Mouse (Mus musculus) embryonic facial prominence, embryonic 11.5 days (tissue): Measurements from ENCODE around the gene Npepps. TPM values are rescaled to one million over a fixed set of nuclear protein-coding genes. Genes with fewer than 3 reads are reported as not detected.
A peak's percentile ranks its signal among the peaks of the same experiment; 100 is the strongest.
"Not testable (repeated sequence)": the region's sequence is repeated elsewhere in the genome, so short reads cannot be mapped to it uniquely, and the experiment has no call there.

Experiments used
- ATAC-seq: fragments of 200-750 bp; cut with Nextera tagmentation; replicated peaks from 2 replicates; pipeline ENCODE4 v1.8.0; 2017; ENCODE audit warnings: low read depth; ENCODE audit not compliant: insufficient number of reproducible peaks, low FRiP score, low TSS enrichment
- DNase-seq: peaks from one replicate; pipeline ENCODE4 v3.0.0-alpha.2; 2015; ENCODE audit warnings: low spot score
- H3K27ac ChIP-seq: fragments of 300-500 bp; sonication (generic); replicated peaks from 2 replicates; pipeline ENCODE4 v1.5.1; 2014; ENCODE audit warnings: mild to moderate bottlenecking, low read depth, low read length, control low read depth
- H3K27me3 ChIP-seq: fragments of 300-500 bp; sonication (generic); 2 replicates; pipeline ENCODE4 v1.6.1; 2014; ENCODE audit warnings: mild to moderate bottlenecking, low read length, moderate library complexity, mixed read lengths; ENCODE audit not compliant: control insufficient read depth, insufficient read depth
- H3K36me3 ChIP-seq: fragments of 300-500 bp; sonication (generic); replicated peaks from 2 replicates; pipeline ENCODE4 v1.6.1; 2014; ENCODE audit warnings: low read depth, mild to moderate bottlenecking, low read length, moderate library complexity, mixed read lengths; ENCODE audit not compliant: control insufficient read depth, insufficient read depth
- H3K4me1 ChIP-seq: fragments of 300-500 bp; sonication (generic); 2 replicates; pipeline ENCODE4 v1.6.1; 2014; ENCODE audit warnings: low read length, mixed read lengths; ENCODE audit not compliant: control insufficient read depth, insufficient read depth
- H3K4me2 ChIP-seq: fragments of 300-500 bp; sonication (generic); 2 replicates; pipeline ENCODE4 v1.6.1; 2014; ENCODE audit warnings: low read depth, mild to moderate bottlenecking, control low read depth, low read length, moderate library complexity
- H3K4me3 ChIP-seq: fragments of 300-500 bp; sonication (generic); 2 replicates; pipeline ENCODE4 v1.5.1; 2014; ENCODE audit warnings: low read depth, low read length, control low read depth
- H3K9ac ChIP-seq: fragments of 300-500 bp; sonication (generic); replicated peaks from 2 replicates; pipeline ENCODE4 v1.6.1; 2014; ENCODE audit warnings: mild to moderate bottlenecking, control low read depth, low read length
- H3K9me3 ChIP-seq: fragments of 300-500 bp; sonication (generic); replicated peaks from 2 replicates; pipeline ENCODE4 v1.6.1; 2016; ENCODE audit warnings: mild to moderate bottlenecking, low read length, inconsistent platforms, mixed read lengths; ENCODE audit not compliant: control insufficient read depth
- WGBS: fragments of 180-500 bp; shearing (Covaris S2); extraction: QIAGEN DNeasy Blood & Tissue Kit; methylation state at CpG from one replicate; pipeline ENCODE4 v1.1.7; 2014; 5-methylcytosine and 5-hydroxymethylcytosine counted together
- polyA plus RNA-seq: library from polyadenylated mRNA; unstranded; fragments of >200 nt; fragmentation: Nextera tagmentation; extraction: Ambion mirVana; gene quantifications from 2 replicates; pipeline ENCODE4 v1.2.1, GENCODE M21; 2014

Npepps gene
- 70.3 and 75.1 TPM in 2 replicates for polyA plus RNA-seq

DNA sequence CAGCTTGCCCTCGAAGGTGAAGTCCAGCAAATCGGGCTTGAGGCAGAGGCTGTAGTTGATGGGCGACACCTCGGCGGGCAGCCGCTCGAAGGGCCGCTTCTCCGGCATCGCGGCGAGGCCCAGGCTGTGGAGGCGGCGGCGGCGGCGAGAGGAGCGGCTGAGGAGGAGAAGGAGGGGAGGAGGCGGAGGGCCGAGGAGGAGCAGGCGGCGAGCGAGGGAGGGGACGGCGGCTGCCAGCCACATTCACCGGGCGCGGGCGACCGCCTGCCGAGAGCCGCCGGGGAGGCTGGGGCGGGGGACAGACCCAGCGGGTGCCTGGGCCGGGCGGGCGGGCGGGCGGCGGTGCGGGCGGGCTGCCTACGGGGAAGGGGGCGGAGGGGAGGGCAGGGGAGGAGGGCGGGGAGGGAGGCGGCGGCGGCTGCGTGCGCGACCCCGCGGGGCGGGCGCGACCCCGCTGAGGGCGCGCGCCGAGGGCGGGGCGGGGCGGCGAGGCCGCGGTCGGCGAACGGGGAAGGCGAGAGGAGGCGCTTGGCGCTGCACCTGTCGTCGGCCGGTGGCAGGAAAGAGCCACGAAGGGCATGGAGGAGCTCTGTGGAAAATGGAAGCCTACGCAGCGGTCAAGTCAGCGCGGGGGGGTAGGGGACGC lies at the start of gene Npepps:
TSS of gene Npepps (minus strand) at position 423 of the 646 bp plus-strand sequence.
- peak within 1 kb of the TSS; percentile 98 for H3K9ac ChIP-seq
- no peaks in the 10 kb centered on the region for H3K36me3 ChIP-seq
- H3K9me3 ChIP-seq: no peaks in the 10 kb centered on the region
- WGBS: under 1% methylated on average over 36 of the region's 83 CpGs
- no peaks in the 10 kb centered on the region for H3K4me1 ChIP-seq
- peak within 1 kb of the TSS; percentile 100 for H3K4me3 ChIP-seq
- ATAC-seq (peak; percentile 79), DNase-seq (peak; percentile 77)
- peak within 1 kb of the TSS; percentile 69 for H3K4me2 ChIP-seq
- H3K27ac ChIP-seq: peak within 1 kb of the TSS; percentile 90
- H3K27me3 ChIP-seq: no peaks in the 10 kb centered on the region

GRCm38 (mm10) chr11:97328148-97328547 lies 47.7 kb upstream of the Npepps start:
- DNase-seq (peak; percentile 86), ATAC-seq (no peak; the same call in 1 of the 2 replicates)
- Histone ChIP-seq H3K4me3 (no peak overlapping the region), H3K27me3 (no peaks in the 10 kb centered on the region), H3K36me3 (no peaks in the 10 kb centered on the region; the same call in 1 of the 2 replicates), H3K27ac (no peak overlapping the region), H3K4me1 (no peaks in the 10 kb centered on the region), H3K9ac (no peak overlapping the region), H3K4me2 (no peak overlapping the region), H3K9me3 (no peaks in the 10 kb centered on the region)
- 32% methylated on average over 9 of the region's 9 CpGs for WGBS

DNA sequence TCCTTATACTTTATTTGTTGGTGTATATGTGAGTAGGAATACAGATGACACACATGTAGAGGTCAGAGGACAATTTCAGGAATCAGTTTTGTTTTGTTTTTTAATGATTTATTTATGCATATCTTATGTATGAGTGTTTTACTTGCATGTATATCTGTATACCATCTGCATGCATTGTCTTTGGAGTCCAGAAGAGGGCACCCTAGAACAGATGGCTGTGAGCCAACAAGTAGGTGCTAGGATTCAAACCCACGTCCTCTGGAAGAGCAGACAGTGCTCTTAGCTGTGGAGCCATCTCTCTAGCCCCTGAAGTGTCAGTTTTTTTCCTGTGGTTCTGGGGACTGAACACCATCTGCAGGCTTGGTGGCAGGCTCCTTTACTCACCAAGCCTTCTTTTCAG lies 44.8 kb upstream of the Npepps start:
- Histone ChIP-seq H3K4me1 (no peaks in the 10 kb centered on the region), H3K27me3 (no peaks in the 10 kb centered on the region), H3K9ac (no peak overlapping the region), H3K27ac (no peak overlapping the region), H3K4me3 (no peak overlapping the region), H3K9me3 (no peaks in the 10 kb centered on the region), H3K36me3 (no peaks in the 10 kb centered on the region; the same call in 1 of the 2 replicates), H3K4me2 (no peak overlapping the region)
- no peak for DNase-seq
- 72% methylated on average over 1 of the region's 1 CpGs for WGBS
- ATAC-seq: no peak

GRCm38 (mm10) chr11:97321894-97322600 lies 41.6 kb upstream of the Npepps start:
- not testable (repeated sequence) for H3K27ac ChIP-seq, H3K27me3 ChIP-seq, H3K4me2 ChIP-seq, DNase-seq, H3K9me3 ChIP-seq, H3K4me3 ChIP-seq, H3K4me1 ChIP-seq, ATAC-seq, H3K9ac ChIP-seq, H3K36me3 ChIP-seq
- WGBS: 84% methylated on average over 8 of the region's 8 CpGs

GRCm38 (mm10) chr11:97321197-97321596 lies 40.8 kb upstream of the Npepps start:
- no peak for ATAC-seq

DNA sequence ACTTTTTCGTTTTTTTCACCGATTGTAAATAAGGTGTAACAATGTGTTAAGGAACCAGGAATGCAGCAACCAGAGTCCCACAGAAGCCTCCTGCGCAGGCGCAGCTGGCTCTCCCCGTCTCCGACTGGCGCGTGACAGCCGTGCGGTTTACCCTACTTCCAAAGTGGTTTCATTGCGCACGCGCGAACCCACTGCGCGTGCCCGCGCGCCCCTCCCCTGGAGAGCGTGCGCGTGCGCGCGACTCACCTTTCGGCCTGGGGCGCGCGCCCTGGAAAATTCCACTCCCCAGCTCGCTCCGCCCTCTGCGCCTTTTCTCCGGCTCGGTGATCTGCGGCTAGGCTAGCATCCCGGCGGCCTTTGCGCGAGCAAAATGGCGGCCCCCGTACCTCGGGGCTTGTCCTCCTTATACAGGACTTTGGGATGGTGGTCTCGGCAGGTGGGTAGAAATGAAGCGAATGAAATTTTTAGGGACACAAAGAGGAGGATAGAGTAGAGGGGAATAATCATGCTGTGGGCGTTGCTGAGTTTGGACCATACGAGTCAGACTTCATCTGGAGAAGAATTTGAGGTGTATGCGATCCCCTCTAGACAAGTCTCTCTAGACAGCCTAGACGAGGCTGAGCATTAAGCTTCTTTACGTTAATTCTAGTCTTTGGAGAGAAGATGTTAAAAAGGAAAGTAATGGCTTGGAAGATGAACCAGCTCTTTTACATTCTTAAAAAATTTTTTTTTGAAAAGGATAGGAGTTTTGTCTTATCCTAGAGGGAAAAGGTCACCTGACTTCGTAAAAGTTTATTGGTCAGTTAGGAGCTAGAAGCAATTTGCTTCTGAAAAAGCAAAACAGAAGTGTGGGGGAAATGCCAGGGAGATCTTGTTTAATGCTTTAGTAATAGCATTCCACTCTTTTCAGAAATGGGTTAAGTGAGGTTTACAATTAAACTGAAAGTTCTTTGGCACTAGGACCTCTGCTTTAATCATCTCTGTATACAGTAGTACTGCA lies 35.4 kb upstream of the Npepps start, which contains the start of gene Mrpl45:
TSS of gene Mrpl45 (plus strand) at position 213 of the 1,000 bp plus-strand sequence.
- H3K36me3 ChIP-seq: no peaks in the 10 kb centered on the region
- peak within 1 kb of the TSS; percentile 51 for H3K9ac ChIP-seq
- 0 out of 2 replicates have a peak, but pooled peaks cover 3% of the 10 kb centered on the region for H3K4me1 ChIP-seq
- WGBS: under 1% methylated on average over 50 of the region's 50 CpGs
- ATAC-seq (peak; percentile 93), DNase-seq (peak; percentile 99)
- no peak within 1 kb of the TSS for H3K27ac ChIP-seq
- peak within 1 kb of the TSS; percentile 40 for H3K4me3 ChIP-seq
- no peaks in the 10 kb centered on the region for H3K27me3 ChIP-seq
- H3K4me2 ChIP-seq: peak within 1 kb of the TSS; percentile 28
- no peaks in the 10 kb centered on the region for H3K9me3 ChIP-seq

More at GRCm38 (mm10) chr11:97321197-97321596, 40.8 kb upstream of the Npepps start:
- no peaks in the 10 kb centered on the region; the same call in 1 of the 2 replicates for H3K36me3 ChIP-seq
- H3K4me3 ChIP-seq: no peak overlapping the region
- 95% methylated on average over 8 of the region's 8 CpGs for WGBS
- no peak overlapping the region for H3K27ac ChIP-seq
- H3K9me3 ChIP-seq: no peaks in the 10 kb centered on the region
- no peaks in the 10 kb centered on the region for H3K4me1 ChIP-seq
- H3K9ac ChIP-seq: no peak overlapping the region
- H3K27me3 ChIP-seq: no peaks in the 10 kb centered on the region
- no peak overlapping the region for H3K4me2 ChIP-seq
- DNase-seq: no peak

- 51% methylated on average over 8 of the region's 8 CpGs for WGBS
- DNase-seq: no peak
- no peak overlapping the region; the same call in 1 of the 2 replicates for H3K4me3 ChIP-seq
- H3K36me3 ChIP-seq: no peaks in the 10 kb centered on the region
- H3K4me1 ChIP-seq: 0 out of 2 replicates have a peak, but pooled peaks cover 3% of the 10 kb centered on the region
- no peaks in the 10 kb centered on the region for H3K9me3 ChIP-seq
- no peak overlapping the region for H3K27ac ChIP-seq
- H3K9ac ChIP-seq: no peak overlapping the region
- H3K27me3 ChIP-seq: no peaks in the 10 kb centered on the region
- ATAC-seq: no peak
- no peak overlapping the region for H3K4me2 ChIP-seq
Measured at GRCm38 (mm10) chr11:97314751-97315503, 34.5 kb upstream of the Npepps start.
